Mouse (Mus musculus): ENCODE results near the gene Pold3.
A peak's percentile ranks its signal among the peaks of the same experiment; 100 is the strongest.
"Not testable (repeated sequence)": the region's sequence is repeated elsewhere in the genome, so short reads cannot be mapped to it uniquely, and the experiment has no call there.

Gene Pold3

GRCm38 (mm10) chr7:100108341-100108740 lies 13.0 kb downstream of the Pold3 start:
- peak; percentile 48 for DNase-seq (ENCODE audit: low spot score)

- no peak for DNase-seq (ENCODE audit: low spot score)
Observed at GRCm38 (mm10) chr7:100104677-100105076, 16.7 kb downstream of the Pold3 start.

GRCm38 (mm10) chr7:100100031-100100595 lies 21.3 kb downstream of the Pold3 start:
- DNase-seq (ENCODE audit: low spot score) = no peak

GRCm38 (mm10) chr7:100086891-100087290 lies 34.5 kb downstream of the Pold3 start:
- no peak for DNase-seq (ENCODE audit: low spot score)

- DNase-seq (ENCODE audit: low spot score) = no peak
Observed at GRCm38 (mm10) chr7:100086159-100086755, 35.1 kb downstream of the Pold3 start.

GRCm38 (mm10) chr7:100083812-100084211 lies 37.6 kb downstream of the Pold3 start:
- no peak for DNase-seq (ENCODE audit: low spot score)

GRCm38 (mm10) chr7:100082836-100083235 lies 38.5 kb downstream of the Pold3 start:
- no peak for DNase-seq (ENCODE audit: low spot score)

- no peak for DNase-seq (ENCODE audit: low spot score)
Observed at GRCm38 (mm10) chr7:100080087-100080781, 41.1 kb downstream of the Pold3 start.

GRCm38 (mm10) chr7:100077071-100077470 lies 44.3 kb downstream of the Pold3 start:
- DNase-seq (ENCODE audit: low spot score) = no peak

GRCm38 (mm10) chr7:100076296-100076695 lies 45.1 kb downstream of the Pold3 start:
- no peak for DNase-seq (ENCODE audit: low spot score)

- no peak for DNase-seq (ENCODE audit: low spot score)
Observed at GRCm38 (mm10) chr7:100073959-100074358, 47.4 kb downstream of the Pold3 start.

GRCm38 (mm10) chr7:100052991-100053390 lies 68.4 kb downstream of the Pold3 start:
- DNase-seq (ENCODE audit: low spot score) = not testable (repeated sequence)

- no peak for DNase-seq (ENCODE audit: low spot score)
Observed at GRCm38 (mm10) chr7:100051904-100052303, 69.5 kb downstream of the Pold3 start.

- peak; percentile 56 for DNase-seq (ENCODE audit: low spot score)
Observed at GRCm38 (mm10) chr7:100046486-100046885, 74.9 kb downstream of the Pold3 start.

- DNase-seq (ENCODE audit: low spot score) = no peak
Observed at GRCm38 (mm10) chr7:100043605-100044031, 77.7 kb downstream of the Pold3 start.

- DNase-seq (ENCODE audit: low spot score) = no peak
Observed at GRCm38 (mm10) chr7:100043096-100043495, 78.3 kb downstream of the Pold3 start.

GRCm38 (mm10) chr7:100042120-100042519 lies 79.2 kb downstream of the Pold3 start:
- no peak for DNase-seq (ENCODE audit: low spot score)

- DNase-seq (ENCODE audit: low spot score) = no peak
Observed at GRCm38 (mm10) chr7:100036495-100036894, 84.9 kb downstream of the Pold3 start.

GRCm38 (mm10) chr7:100036050-100036449 lies 85.3 kb downstream of the Pold3 start:
- no peak for DNase-seq (ENCODE audit: low spot score)

GRCm38 (mm10) chr7:100034815-100035463 lies 86.4 kb downstream of the Pold3 start:
- DNase-seq (ENCODE audit: low spot score) = no peak

GRCm38 (mm10) chr7:100033672-100034071 lies 87.7 kb downstream of the Pold3 start:
- no peak for DNase-seq (ENCODE audit: low spot score)

Data from adipocyte (in vitro differentiated cells).